Mouse (Mus musculus) A20 (cell line): ENCODE data around the gene Olfr483.

Experiments
- DNase-seq: peaks from one replicate; pipeline ENCODE4 v3.0.0-alpha.2; 2011; ENCODE audit warnings: low read depth, low spot score

Gene Olfr483

DNA sequence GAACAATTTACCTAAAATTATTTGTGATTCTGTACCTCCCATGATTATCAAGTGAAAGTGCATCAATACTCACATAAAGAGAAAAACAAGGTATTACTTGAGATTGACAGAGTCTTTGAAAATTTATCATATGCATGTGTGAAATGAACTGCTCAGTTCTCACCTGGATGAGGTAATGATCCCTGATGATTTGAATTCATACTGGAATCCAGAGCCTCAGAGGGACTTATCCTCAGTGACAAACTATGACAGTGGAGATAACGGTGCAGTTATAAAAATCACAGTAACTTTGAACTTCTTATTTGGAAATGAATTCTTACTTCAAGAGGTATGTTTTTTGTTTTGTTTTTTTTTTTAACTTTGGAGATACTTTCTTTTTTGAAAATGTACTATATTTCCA is at the start of gene Olfr483:
Gene Olfr483, plus strand, starts transcription at position 301 of the 400 bp plus-strand sequence.
- no peak for DNase-seq

DNA sequence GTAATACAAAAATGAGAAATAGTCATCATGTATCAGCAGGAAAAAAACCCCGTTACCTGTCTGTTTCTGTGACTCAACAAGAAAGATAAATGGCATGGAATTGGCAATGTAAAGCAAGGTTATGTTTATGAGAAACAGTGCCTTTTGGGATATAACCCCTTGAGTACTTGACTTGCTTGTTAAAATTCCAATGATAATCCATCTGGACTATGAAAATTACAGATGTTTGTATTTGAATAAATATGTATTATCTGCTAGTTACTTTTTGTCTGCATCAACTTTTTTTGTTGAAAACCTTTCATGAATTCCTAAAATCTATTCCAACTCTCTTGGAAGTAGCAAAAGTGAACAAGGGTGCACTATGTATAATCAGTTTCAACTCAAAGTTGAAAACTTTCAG is 33.4 kb upstream of the Olfr483 start, which contains the start of gene Olfr480:
Gene Olfr480, minus strand, starts transcription at position 101 of the 400 bp plus-strand sequence.
- no peak for DNase-seq

DNA sequence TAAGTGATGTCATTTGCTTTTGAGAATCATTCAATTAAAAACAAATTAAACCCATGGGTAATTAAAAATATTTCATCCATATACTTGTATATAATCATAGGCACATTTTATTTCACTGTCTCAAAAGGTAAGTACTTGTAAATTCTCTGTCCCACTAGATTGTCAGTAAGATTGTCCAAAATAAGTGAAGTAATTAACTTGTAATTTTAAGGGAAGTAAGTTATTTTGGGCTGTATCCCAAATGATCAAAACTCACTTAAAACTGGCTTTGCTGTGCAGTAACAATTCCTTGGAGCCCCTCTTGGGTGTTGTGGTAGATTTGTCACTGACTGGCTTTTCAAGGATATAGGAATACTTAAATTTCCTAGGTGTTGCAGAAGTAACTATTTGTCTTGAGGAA is 21.1 kb upstream of the Olfr483 start, which contains the start of gene Olfr481:
Gene Olfr481, plus strand, starts transcription at position 301 of the 400 bp plus-strand sequence.
- DNase-seq: no peak

GRCm38 (mm10) chr7:108097486-108097885 is 3.2 kb upstream of the Olfr483 start, which contains the start of gene Olfr482:
TSS of gene Olfr482 (minus strand) at chr7:108097586.
- DNase-seq: no peak

- no peak for DNase-seq
These were observed 20.0 kb downstream of the Olfr483 start for GRCm38 (mm10) chr7:108120681-108121080.

GRCm38 (mm10) chr7:108121416-108121815 is 20.8 kb downstream of the Olfr483 start:
- no peak for DNase-seq

DNA sequence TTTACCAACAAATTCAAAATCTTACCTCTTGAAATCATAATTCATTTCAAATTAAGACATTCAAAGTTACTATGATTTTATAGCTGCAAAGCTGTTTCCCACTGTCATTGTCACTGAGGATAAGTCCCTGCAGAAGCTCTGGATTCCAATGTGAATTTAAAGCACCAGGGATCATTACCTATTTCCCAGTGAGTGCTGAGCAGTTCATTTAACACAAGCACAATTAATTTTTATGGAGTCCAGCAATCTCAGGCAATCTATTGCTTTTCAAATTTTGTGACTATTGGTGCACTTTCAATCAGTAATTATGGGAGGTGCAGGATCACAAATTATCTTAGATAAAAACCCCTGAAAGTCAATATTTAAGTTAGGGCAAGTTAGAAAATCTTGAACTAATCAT is 26.7 kb downstream of the Olfr483 start, which contains the start of gene Olfr484:
Gene Olfr484, minus strand, starts transcription at position 101 of the 400 bp plus-strand sequence.
- no peak for DNase-seq
